Mouse (Mus musculus) monocyte, adult 5-6 weeks (primary cell): ENCODE measurements around the gene Otud7a. TPM values are rescaled to one million over a fixed set of nuclear protein-coding genes. Genes with fewer than 3 reads are reported as not detected.

ENCODE experiments used
- ATAC-seq: fragments of 153-309, 156-312 bp; replicated peaks from 2 replicates; pipeline ENCODE4 v1.8.0; 2017; ENCODE audit warnings: mild to moderate bottlenecking; ENCODE audit not compliant: low TSS enrichment, insufficient number of reproducible peaks, severe bottlenecking, poor library complexity, low FRiP score
- total RNA-seq: library from RNA; stranded (forward); fragments of 200-1000, 200-491, 200-594 nt; gene quantifications from 3 replicates; pipeline ENCODE4 v1.2.3, GENCODE M21; 2017

Otud7a gene
- total RNA-seq, 1 experiment from 2014 or later: not detected

DNA sequence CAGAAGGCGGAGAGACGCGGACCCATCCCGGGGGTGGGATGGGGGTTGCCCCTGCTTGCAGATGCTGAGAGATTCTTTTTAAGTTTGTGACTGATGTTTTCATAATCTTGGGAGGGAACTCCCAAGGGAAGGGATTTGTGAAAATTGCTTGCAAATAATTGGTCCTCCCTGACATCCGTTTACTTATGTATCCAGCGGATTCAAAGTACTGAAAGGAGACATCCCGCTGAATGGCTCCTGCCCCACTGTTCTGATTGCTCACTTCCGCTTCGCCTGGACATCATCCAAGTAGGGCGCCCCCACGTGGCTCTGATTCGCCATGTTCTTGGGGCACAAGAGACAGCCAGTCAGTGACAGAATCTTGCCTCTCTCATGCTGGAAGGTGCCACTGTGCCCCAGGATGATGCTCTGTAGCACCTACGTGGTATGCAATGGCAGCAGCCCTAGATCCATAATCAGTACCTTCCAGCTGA, 311.0 kb downstream of the Otud7a start:
- peak; percentile 72 for ATAC-seq

DNA sequence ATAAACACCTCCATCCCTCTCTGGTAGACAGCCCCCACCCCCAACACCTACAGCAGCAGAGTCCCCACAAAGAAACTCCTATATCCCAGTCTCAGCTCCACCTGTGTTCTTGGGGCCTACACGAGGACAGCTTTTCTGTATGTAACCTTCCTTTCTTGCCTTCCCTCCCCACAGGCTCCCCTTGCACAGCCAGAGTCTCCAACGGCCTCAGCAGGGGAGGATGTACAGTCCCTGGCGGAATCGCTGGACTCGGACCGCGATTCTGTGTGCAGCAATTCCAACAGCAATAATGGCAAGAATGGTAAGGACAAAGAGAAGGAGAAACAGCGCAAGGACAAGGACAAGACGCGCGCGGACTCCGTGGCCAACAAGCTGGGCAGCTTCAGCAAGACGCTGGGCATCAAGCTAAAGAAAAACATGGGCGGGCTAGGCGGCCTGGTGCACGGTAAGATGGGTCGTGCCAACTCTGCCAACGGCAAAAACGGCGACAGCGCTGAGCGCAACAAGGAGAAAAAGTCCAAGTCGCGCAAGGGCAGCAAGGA, 312.7 kb downstream of the Otud7a start:
- ATAC-seq: no peak

DNA sequence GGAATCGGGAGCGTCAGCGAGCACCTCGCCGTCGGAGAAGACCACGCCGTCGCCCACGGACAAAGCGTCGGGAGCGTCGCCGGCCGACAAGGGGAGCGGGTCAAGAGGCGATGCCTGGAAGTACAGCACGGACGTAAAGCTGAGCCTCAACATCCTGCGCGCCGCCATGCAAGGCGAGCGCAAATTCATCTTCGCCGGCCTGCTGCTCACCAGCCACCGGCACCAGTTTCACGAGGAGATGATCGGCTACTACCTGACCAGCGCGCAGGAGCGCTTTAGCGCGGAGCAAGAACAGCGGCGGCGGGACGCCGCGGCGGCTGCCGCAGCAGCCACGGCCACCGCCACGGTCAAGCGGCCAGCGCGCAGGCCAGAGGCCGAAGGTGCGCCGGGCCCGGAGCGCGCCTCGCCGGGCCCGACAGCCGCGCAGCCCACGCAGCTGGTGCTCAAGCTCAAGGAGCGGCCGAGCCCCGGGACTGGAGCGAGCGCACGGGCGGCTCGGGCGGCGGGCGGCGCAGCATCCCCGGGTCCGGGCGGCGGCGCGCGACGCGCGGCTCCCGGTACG, 313.2 kb downstream of the Otud7a start:
- no peak for ATAC-seq

DNA sequence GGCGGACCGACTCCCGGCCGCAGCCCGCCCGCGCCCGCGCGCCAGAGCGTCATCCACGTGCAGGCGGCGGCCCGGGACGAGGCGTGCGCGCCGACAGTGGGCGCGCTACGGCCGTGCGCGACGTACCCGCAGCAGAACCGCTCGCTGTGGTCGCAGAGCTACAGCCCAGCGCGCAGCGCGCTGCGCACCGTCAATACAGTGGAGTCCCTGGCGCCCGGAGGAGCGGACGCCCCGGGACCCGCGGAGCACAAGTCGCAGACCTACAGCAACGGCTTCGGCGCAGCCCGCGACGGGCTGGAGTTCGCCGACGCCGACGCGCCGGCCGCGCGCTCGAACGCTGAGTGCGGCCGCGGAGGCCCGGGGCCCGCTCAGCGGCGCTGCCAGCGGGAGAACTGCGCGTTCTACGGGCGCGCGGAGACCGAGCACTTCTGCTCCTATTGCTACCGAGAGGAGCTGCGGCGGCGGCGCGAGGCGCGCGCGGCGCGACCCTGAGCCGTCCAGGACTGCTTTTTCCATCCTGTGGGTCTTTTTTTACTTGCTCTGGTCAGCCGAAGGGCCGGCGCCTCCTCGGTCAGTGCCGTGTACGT, 313.8 kb downstream of the Otud7a start:
- ATAC-seq: no peak

DNA sequence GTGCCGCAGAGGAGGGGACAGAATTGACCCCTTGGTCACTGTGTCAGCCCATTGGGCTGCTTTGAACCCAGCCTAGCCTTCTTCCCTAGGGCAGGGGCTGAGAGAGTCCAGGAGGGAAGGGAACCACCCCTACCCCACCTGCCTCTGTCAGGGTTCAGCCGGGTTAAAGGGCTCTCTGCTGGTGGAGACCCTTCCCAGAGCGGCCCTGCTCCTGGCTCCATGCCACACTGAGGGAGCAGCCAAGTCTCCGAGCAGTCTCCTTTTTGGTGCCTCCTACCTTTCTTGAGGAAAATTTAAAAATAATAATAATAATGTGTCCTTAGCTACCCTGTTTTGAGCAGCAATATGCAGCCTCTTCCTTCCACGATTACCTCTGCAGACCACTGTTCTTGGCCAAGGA, 315.1 kb downstream of the Otud7a start:
- ATAC-seq: no peak

DNA sequence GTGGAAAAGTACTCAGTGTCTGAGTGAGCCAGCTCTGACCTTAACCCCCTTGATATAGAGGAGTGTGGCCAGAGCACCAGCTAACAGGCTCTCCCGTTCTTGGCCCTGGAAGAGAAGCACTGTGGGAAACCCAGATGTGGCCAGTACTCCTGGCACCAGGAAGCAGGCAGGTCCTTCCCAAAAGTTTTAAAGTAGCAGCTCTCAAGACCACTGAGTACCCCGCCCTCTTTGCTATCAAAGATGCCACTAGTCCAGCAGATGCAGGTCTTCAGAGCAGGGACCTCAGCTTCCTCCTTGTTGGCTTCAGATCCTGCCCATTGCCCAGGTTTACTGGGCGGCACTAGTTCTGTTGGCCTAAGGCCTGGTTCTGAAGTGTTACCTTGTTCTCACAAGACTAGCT, 318.0 kb downstream of the Otud7a start:
- ATAC-seq: no peak

DNA sequence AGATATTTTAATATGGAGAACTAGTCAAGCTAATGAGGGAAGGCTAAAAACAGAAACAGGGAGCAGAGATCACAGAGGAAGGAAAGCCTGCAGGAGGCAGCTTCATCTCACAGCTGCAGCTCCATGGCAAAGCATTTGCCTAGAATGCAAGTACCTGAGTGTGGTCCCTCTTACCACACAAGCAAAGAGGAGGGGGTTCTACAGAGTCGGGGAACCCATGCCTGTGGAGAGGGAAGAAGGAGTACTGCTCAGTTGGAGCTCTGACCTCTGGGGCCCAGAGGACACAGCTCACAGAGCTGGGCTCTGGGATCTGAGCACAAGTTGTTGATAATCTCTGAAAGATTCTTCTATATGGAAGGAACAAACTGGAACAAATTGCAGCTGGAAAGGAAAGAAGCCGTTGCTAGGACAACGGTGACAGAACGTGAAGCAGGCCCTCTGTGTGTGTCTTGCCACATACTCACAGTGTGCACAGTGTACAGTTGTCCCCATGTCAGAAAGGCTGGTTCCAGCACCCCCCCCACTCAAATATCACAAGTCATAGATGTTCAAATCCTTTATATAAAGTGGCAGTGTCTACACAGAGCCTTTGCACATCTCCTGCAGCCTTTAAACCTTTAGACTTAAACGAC, 324.0 kb downstream of the Otud7a start:
- ATAC-seq: no peak

DNA sequence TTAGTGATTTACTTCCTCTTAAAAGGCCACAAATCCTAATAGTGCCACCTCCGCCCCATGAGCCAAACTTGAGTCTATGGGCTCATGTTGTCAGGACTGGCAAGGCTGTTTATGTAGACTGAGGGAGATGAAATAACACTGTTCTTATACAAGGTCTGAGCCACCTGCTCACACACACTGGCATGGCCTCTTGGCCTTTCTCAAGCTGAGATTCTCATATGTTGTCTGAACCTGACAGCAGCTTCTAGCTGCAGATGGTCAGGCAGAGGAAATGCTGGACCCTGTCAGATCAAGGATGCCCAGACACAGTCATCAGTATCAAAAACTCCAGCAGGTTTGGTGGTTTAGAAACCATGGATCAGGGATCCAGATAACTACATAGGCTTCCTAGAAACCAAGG, 328.7 kb downstream of the Otud7a start:
- no peak for ATAC-seq

DNA sequence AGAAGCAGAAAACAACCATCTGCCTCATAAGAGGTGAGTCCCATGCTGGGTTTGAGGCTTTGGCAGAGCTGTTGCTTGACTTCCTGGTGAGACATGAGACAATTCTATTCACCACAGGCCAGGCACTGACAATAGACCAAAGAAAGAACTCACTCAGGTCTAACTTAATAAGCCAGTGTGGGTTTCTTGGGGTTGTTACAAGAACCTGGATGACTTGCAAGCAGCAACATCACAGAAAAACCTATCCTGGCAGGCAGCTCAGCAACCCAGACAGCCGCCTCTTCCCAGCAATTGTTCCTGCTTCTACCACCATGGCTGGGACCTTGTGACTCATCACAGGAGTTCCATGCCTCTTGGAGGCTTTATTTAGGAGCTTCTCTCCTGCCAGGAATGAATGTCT, 329.7 kb downstream of the Otud7a start:
- no peak for ATAC-seq

DNA sequence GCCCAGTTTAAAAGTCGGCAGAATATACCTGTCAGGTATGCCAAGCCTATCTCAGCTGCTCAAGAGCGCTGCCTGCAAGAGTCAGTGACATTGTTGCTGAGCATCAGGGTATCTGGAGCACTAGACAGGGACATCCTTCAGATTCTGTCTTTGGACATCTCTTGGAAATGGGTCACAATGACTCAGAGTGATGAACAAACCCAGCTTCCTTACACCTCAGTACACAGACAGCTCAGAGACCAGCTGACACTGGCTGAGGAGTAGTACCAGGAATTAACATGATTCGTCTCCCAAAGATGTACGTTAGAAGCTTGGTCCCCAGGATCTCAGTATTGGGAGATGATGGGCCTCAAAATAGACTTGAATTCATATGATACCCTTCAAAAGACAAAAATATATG, 332.8 kb downstream of the Otud7a start:
- no peak for ATAC-seq

DNA sequence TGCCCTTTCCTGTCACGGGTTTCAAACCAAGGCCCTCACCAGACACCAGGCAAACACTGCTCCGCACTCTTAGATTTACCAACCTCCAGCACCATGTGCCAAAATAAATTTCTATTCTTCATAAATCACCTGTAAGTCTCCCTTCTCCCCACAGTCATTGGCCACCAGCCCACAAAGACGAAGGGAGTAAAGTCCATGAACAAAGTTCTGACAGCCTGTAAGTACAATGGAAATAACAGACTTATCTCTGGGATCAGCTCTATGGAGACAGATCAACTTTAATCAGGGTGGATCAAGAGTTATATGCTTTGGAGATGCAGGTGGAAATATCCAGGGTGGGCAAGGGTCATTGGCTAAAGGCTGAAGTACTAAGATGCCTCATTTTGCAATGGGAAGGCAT, 336.3 kb downstream of the Otud7a start:
- ATAC-seq: no peak

DNA sequence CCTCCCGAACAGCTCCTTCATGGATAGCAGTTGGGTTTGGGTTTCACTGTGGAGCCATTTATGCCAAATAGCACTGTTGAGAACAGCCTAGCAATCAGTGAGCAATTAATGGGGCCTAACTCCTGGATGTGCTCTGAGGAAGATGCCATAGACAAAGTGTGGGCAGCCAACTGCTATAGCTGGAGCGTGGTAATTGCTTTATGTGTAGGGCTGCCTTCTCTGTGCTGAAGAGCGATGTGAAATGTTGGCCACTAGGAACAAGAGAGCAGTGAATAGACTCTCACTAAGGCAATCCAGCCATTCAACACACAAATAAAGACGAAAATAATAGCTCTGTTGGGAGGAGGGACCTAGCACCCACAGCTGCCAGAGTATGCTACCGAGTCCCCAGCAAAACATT, 345.2 kb downstream of the Otud7a start:
- ATAC-seq: no peak

DNA sequence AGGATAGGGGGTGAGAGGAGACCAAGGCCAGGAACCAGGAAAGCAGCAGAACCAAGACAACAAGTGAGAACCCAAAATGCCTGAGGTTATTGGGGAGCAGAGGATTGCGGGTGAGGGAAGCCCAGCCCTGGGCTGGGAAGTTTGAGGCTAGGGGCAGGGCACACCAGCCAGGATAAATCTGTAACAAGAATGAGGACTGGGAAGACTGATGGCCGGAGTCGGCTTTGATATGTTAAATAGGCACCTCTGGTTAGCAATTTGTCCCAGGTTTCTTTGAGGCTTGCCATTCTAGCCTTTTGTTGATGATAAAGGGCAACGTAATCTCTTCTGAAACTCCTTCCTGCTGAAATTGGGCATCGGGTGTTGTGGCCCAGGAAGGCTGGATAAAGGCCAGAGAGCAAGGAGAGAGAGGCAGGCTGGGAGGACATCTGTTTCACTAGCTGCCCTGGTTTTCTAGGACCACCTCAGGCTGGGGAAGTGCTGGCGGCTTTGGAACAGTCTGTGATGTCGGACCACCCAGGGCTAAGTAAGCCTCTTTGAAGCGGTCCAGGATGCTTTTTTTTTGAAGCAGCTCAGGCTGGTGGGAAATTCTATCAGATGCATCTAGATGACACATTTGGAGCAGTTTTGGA, 351.6 kb downstream of the Otud7a start:
- no peak for ATAC-seq

DNA sequence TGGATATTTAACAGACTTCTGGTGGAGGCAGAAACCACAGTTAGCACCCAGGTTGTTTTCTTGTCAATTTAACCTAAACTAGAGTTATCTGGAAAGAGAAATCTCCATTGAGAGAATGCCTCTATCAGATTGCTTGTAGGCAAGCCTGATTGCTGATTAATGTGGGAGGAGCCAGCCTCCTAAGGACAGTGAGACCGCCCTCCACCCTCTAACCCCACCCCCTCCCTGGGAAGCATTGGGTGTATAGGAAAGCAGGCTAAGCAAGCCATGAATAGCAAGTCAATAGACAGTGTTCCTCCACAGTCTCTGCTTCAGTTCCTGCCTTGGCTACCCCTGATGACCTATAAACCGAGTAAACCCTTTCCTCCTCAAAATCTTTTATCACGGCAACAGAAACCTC, 353.9 kb downstream of the Otud7a start:
- no peak for ATAC-seq

DNA sequence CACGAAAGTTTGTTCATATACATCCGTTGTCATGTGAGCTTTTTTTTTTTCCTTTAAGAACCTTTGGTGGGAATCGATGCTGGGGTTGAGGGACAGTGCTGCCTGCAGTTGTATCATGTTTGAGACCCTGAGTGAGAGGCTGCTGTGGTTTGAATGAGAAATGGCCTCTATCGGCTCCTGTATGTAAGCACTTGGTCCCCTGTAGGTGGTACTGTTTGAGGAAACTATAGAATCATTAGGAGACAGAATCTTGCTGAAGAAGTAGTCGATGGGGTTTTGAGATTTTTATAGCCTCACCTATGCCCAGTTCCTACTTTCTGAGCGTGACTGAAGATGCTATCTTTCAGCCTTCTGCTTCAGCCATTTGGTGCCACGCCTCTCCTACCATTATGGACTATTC, 354.8 kb downstream of the Otud7a start:
- ATAC-seq: no peak

DNA sequence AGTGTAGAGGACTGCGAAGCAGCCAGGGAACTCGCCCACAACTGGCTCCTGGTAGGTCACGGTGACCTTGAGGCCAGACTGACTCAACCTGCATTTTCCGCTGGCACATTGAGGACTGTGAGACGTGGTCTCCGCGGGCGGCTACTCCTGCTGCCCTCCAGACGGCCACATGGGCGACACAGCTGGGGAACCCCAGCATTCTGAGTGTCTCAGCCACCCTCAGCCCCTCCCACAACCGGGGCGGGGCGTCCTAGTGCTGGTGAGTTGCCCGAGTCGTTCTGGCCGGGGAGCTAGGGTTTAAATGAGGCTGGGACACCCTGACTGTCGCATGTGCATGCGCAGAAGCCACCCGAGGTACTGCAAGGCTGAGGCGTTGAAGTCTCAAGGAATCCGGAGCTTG, 358.2 kb downstream of the Otud7a start:
- no peak for ATAC-seq
